Mouse (Mus musculus): Measurements from ENCODE around the gene Grik5.
"Not testable (repeated sequence)": the region's sequence is repeated elsewhere in the genome, so short reads cannot be mapped to it uniquely, and the experiment has no call there.

The Grik5 gene

DNA sequence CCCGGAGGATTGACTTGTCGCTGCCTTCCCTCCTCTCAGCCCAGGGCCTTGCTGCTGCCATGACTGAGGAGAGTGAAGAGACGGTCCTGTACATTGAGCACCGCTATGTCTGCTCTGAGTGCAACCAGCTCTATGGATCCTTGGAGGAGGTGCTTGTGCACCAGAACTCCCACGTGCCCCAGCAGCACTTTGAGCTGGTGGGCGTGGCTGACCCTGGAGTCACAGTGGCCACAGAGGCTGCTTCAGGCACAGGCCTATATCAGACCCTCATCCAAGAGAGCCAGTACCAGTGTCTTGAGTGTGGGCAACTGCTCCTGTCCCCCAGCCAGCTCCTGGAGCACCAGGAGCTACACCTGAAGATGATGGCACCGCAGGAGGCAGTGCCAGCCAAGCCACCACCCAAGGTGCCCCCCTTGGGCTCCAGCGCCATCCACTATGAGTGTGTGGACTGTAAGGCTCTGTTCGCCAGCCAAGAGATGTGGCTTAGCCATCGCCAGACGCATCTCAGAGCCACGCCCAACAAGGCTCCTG, 7.4 kb upstream of the Grik5 start:
- no peak for DNase-seq

DNA sequence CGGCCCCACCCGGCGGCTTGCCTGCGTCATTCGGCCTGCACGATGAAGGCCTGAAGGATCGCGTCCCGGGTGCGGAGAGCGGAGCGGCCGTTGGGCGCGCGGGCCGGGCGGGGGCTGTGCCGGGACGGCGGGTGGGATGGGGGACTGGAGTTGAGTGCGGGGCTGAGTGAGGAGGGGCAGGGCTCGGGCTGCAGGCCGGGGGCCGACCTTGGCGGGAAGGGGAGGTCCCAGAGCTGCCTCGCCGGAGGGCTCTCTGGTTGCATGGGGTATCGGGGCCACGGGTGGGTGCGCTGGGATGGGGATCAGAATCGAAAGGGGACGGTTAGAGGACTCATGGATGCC, 5.2 kb upstream of the Grik5 start:
- DNase-seq: no peak

DNA sequence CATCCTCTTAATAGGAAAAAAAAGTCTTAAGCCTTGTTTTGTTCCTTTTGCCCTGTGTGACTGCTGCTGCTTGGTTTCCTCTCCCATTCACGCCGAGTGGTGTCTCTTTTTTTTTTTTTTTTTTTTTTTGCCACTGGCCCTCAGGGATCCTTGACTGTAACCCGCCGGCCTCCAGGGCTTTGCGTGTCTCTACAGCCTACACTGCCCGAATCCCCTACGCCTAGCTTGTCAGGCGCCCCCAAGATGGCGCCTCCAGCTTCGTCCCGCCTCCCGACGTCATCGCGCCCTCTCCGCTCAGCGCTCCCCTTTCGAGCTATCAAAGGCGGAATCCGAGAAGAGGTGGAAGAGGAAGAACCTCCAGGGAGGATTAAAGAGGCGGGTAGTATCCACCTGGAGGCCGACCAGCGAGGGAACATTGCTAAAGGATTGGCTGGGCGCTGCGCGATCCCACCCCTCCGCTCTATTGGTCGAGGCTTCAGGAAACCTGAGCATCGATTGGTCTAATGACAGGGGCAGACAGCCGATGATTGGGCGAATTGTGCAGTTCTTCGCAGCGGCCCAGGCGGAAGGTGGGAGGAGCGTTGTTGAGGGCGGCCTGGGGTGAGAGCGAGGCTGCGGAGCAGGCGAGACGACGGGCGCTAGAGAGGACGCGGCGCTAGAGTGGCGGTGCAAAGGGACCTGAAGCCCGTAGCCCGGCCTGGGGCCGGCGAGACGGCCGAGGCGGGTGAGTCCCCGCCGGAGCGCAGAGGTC, 4.7 kb upstream of the Grik5 start:
- DNase-seq: peak; percentile 95 to 96

- DNase-seq: no peak
Observed at GRCm38 (mm10) chr7:25076296-25076662, 4.1 kb upstream of the Grik5 start.

GRCm38 (mm10) chr7:25073924-25074323, 1.8 kb upstream of the Grik5 start:
- no peak for DNase-seq

DNA sequence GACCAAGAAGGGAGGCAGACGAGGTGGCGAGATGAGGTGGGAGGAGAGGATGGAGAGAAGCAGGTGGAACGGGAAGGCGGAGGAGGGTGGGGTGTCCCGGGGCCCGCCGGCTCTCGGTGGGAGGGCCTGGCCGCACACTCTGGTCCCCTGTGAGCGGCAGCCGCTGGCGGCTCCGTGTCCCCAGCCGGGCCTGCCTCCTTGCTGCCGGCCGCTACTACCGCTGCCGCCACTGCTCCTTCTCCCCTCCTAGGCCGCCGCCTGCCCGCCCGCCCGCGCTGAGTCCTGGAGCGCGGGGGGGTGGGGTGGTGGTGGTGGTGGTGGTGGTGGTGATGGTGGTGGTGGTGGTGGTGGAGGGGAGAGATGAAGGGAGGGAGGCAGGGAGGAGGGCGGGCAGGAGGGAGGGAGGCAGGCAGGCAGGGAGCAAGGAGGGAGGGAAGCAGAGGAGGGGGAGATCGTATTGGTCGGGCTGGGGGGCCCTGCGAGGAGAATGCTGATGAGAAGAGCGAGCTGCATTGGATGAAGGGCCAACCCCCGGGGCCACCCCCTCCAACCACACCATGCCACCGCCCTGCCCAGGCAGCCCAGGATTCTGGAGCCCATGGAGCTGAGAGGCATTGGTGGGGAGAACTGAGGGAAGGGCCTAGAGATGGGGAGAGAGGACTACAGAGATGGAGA, 707 bp upstream of the Grik5 start:
- DNase-seq: peak; percentile 55 to 63

DNA sequence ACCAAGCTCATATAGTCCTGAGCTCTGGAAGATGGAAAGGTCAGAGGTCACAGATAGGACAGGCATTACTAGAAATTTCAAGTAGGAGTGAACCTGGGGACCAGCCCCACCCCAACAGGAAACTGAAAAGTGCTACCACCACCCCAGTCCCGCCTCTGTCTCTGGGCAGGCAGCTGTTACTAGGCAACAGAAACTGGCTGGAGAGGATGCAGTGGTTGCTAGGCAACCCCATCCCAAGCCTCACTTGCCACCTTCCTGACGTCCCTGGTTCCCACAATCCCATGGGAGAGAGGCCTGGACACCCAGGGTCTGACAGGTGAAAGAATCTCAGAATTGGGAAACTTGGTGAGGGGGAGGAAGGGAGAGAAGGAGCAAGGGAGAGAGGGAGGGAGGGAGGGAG, 3.4 kb downstream of the Grik5 start:
- no peak for DNase-seq

- DNase-seq: no peak
Observed at GRCm38 (mm10) chr7:25067909-25068656, 4.1 kb downstream of the Grik5 start.

DNA sequence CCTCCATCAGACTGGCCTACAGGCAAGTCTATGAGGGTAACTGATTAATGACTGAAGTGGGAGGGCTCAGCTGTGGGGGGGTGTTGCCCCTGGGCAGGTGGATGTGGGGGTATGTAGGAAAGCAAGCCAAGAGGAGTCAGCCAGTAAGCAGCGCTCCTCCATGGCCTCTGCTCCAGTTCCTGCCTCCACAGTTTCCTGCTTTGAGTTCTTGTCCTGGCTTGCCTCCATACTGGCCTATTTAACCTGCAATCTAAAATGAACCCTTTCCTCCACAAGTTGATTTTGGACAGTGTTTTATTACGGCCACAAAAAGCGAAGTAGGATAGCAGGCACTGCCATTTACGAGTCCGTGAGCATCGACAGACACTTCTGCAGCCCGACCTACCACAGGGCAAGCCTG, 4.8 kb downstream of the Grik5 start:
- no peak for DNase-seq

- DNase-seq: no peak
Observed at GRCm38 (mm10) chr7:25063900-25064299, 8.2 kb downstream of the Grik5 start.

DNA sequence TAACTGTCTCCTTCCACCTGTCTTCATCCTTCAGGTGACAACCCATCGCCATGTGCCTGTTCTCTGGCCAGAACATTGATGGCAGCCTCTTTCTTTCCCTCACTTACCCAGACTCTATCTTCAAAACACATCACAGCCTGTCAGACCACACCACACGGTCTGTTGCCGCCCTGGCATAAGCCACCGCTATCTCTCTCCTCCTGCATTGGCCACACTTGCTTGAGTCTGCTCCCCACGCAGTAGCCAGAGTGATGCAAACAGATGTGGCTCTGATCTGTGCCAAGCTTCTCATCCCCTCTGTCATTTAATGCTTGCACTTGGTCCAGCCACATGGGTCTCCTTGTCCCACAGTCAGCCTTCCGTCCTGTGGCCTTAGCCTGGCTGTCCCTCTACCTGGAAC, 8.8 kb downstream of the Grik5 start:
- DNase-seq: no peak

GRCm38 (mm10) chr7:25058836-25059235, 13.3 kb downstream of the Grik5 start:
- DNase-seq: no peak

- DNase-seq: no peak
Observed at GRCm38 (mm10) chr7:25058394-25058793, 13.8 kb downstream of the Grik5 start.

DNA sequence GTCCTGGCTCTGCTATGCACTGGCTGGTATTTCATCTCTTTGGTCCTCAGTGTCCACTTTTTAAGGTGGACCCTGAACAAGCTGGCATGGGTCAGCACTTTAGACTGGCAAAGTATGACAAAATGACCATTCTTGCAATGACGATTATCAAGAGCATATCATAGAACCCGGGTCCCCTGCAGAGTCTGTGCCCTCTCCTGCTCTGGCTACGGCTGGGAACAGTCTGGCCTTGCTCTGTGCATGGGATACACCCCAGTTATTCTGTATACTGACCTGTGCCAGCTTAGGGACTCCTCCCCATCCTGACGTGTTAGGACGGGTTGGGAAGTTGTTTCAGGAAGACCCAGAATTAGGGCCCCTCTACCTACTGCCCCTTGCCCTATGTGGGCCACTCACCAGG, 14.3 kb downstream of the Grik5 start:
- DNase-seq: no peak

- peak in 1 of 2 experiments; percentile 37 for DNase-seq
Observed at GRCm38 (mm10) chr7:25056951-25057350, 15.2 kb downstream of the Grik5 start.

- DNase-seq: no peak
Observed at GRCm38 (mm10) chr7:25052587-25052986, 19.6 kb downstream of the Grik5 start.

DNA sequence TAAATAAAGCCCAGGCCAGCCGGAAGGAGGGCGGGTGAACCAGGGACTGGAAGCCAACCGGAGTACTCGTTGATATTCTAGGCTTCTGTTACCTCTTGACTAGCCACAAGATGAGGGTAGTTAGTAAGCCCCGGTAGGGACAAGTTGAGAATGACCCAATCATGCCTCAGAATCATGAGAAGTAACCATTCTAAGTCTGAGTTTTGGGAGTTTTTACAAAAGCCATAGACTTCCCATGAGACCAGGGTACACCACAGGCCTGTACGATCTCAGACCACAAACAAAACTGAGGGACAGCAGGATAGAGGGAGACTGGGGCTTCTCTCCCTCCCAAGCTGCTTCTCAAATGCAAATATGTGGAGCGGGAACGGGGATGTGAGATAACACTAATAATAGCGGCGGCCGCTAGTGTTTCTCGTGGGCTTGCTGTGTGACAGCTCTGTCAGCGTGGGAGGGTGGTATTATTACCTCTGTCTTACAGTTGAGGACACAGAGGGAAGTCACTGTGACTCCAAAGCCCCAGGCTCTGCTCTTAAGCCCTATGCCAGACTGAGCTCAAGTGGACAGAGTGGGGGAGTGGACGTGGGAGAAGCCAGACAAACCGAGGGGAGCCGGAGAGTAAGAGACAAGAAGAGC, 22.7 kb downstream of the Grik5 start:
- DNase-seq: no peak

DNA sequence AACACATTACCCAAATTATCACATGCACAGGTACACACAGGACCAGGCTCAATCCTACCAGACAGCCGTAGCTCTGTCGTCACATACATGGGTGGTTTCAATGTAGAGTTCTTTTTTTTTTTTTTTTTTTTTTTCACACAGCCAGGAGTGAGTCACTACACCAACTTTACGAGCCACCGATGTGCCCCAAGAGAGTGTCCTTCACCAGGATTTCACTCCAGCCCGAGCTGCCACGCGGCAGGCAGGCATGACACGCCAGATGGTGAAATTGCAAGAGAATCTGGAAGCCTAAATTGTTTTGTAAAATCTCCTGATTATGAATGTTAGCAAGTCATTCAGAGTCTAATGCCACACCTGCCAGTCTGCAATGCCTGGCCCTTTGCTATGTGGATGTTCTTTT, 24.8 kb downstream of the Grik5 start:
- peak; percentile 35 to 49 for DNase-seq

DNA sequence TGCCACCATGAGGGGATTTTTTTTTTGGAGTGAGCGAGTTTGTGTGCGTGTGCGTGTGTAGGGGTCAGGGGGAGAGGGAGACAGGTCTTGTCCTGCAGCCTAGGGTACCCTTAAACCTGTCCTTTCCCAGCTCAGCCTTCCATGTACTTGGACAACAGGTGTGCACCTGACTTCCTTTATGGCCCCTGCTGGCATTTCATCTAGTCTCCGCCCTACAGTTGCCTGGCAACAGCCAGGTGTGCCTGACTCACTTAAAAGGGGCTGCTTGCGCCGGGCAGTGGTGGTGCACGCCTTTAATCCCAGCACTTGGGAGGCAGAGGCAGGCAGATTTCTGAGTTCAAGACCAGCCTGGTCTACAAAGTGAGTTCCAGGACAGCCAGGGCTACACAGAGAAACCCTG, 27.5 kb downstream of the Grik5 start:
- not testable (repeated sequence) for DNase-seq

DNA sequence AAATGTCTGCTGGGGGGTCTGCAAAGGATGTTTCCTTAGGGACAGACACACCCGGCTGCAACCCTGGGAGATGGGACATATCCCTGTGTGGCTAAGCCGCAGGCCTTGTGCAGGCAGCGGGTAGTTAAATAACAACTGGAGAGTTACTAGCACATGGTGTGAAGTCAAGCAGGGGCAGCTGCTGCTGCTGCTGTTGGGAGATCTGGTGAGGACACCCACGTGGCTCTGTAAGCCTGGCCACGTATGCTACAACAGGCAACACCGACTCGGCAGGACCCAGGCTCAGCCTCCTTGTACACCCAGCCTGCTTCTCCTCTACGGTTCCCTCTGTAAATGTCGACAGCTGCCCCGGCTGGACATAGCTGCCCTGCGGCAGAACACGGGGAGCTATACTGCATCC, 30.2 kb downstream of the Grik5 start:
- no peak for DNase-seq

- peak; percentile 86 to 92 for DNase-seq
Observed at GRCm38 (mm10) chr7:25035916-25036315, 36.2 kb downstream of the Grik5 start.

DNA sequence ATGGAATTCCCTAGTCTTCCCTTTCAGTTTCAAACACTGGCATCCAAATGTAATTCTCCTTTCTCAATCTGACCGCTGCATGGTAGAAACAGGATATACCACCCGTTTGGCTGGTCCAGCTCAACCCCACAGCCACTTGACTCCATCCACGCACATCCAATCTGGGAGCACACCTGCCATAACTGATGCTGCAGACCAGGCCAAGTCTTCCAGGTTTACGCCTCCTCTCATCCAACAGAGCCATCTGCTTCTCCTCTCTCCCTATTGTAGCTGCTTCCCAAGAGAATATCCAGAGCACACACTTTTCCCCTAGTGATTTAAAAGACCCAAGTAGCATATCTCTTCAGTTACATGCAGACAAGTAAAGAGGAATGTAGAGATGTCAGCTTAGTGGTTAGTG, 37.4 kb downstream of the Grik5 start:
- no peak for DNase-seq

- DNase-seq: no peak
Observed at GRCm38 (mm10) chr7:25031528-25031927, 40.6 kb downstream of the Grik5 start.

Measured in cerebellum, postnatal 36 days (tissue).